Mouse (Mus musculus) testis, adult 2 months (tissue): ENCODE data around the gene Scgb1a1.

ENCODE experiments used
- CTCF ChIP-seq: fragments of 200-500 bp; IDR thresholded peaks from 2 replicates; pipeline ENCODE4 v1.5.1; 2012; ENCODE audit warnings: low read depth, mild to moderate bottlenecking, inconsistent platforms, low read length, moderate library complexity; ENCODE audit not compliant: control insufficient read depth, insufficient read depth, insufficient replicate concordance
- POLR2A ChIP-seq: fragments of 200-500 bp; IDR thresholded peaks from 2 replicates; pipeline ENCODE4 v1.6.1; 2012; ENCODE audit warnings: low read depth, mild to moderate bottlenecking, inconsistent platforms, low read length, moderate library complexity; ENCODE audit not compliant: control insufficient read depth

DNA sequence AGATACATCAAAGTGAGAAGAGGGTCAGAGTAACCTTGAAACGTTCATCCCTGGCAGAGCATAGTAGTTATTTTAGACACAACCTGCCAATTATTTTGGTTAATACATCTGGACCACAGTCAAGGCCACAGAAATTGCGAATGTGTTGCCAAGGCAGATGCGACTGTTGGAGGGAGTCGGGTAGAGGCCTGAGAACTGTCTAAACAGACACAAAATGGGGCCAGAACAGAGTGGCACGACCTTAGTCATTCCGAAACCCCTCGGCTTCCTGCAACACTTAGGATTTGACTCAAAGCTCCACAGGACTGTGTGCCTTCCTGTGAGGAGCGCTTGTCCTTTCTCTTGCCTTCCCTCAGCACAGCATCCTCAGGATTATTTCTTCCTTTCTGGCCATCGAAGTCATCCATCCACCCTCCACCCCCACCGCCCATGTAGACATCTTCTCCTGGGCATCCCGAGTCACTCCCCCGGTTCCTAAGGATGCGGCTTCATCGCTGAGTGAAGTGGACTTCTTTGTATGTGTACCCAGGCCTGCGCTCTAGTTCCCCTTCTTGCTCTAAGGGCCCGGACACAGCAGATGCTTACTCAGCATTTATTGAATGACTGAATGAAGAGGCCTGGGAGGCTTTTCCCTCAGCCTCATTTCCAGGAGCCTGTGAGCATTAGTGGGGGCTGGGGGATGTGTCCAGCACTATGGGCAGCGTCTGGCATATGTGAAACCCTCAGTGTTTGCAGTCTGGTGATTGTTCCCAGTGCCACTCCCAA is 12.7 kb upstream of the Scgb1a1 start:
- TF ChIP-seq POLR2A = no peak
- TF ChIP-seq CTCF = no peak
